Mouse (Mus musculus) adrenal gland, adult 8-10 months (tissue): ENCODE data around the gene Nat8f7. TPM values are rescaled to one million over a fixed set of nuclear protein-coding genes. Genes with fewer than 3 reads are reported as not detected.
A peak's percentile ranks its signal among the peaks of the same experiment; 100 is the strongest.
"Not testable (repeated sequence)": the region's sequence is repeated elsewhere in the genome, so short reads cannot be mapped to it uniquely, and the experiment has no call there.

Experiments
- DNase-seq: peaks from one replicate; pipeline ENCODE4 v3.0.0; 2022
- microRNA-seq, 2 experiments: library from miRNA; unstranded; fragments of <30 nt; microRNA quantifications; one replicate each; pipeline ENCODE4 v1.2.0; 2022
- total RNA-seq, 4 experiments: library from RNA; stranded (reverse); gene quantifications; 2 replicates each; pipeline ENCODE4 v1.2.4; 2022

The Nat8f7 gene
- 10 to 100 TPM in 2 of 4 experiments, 1 to 10 TPM in 2; 6.6 to 25.2 (median 11.8) TPM for total RNA-seq

- DNase-seq = not testable (repeated sequence)
Measured at GRCm38 (mm10) chr6:85713105-85713504, at the start of gene Nat8f7. Gene Nat8f7, minus strand, starts transcription at chr6:85713205.

- DNase-seq = not testable (repeated sequence)
Measured at GRCm38 (mm10) chr6:85762678-85763077, 49.7 kb upstream of the Nat8f7 start.

DNA sequence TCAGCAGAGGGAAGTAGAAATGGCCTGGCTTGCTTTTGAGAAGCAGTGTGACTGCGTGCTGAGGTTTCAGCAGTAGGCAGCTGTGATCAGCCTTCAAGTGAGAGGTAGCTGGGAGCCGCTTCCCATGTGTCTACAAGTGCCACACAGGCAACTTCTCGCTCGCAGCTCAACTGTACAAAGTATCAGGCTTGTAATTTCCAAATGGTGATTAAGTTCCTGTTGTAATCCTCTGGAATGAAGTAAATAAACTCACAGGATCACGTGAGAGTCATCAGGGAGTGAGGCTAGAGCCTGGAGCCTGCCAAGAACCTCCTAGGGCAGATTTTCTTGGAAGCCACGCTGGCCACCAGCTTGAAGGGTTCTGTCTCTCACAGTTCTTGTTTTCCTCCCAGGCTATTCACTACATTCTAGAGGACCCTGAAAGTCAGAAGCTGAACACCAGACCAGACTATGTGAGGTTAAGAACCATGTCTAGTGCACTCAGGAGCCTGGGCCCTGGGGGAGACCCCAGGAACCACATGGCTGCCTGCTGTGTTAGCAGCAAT lies 42.8 kb upstream of the Nat8f7 start:
- DNase-seq = not testable (repeated sequence)

DNA sequence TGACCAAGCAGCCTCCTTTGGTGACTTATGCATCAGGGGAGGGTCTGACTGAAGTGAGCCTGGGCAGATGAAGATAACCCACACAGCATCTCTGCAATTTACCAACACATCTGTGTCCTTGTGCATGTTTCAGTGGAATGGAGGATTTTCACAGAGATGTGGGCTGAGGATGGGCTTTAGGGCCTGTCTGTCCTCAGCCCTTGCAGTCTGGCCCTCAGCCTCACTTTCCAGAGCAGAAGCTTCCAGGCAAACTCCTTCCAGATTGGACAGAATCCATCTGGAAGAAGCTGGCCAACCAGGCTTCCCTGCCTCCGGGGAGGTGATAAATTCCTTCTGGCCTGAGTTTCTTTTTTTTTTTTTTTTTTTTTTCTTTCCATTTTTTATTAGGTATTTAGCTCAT lies 3.4 kb downstream of the Nat8f7 start:
- not testable (repeated sequence) for DNase-seq

DNA sequence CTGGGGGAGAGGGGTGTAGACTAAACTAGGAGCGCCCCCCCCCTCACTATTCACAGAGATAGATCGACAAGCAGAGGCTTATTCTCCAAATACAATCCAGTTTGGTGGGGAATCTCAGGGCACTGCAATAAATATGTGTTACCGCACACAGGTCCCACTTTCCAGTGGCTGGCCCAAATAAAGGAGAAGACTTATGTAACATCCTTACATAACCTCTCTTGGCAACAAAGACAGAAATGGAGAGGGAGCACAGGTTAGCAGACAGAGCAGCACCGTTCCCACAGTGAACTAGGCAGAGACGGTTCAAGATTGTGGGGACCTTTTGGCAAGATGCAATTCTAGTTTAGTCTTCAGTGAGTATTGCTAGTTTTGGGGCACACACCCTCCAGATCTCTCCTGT lies 3.8 kb downstream of the Nat8f7 start:
- not testable (repeated sequence) for DNase-seq

DNA sequence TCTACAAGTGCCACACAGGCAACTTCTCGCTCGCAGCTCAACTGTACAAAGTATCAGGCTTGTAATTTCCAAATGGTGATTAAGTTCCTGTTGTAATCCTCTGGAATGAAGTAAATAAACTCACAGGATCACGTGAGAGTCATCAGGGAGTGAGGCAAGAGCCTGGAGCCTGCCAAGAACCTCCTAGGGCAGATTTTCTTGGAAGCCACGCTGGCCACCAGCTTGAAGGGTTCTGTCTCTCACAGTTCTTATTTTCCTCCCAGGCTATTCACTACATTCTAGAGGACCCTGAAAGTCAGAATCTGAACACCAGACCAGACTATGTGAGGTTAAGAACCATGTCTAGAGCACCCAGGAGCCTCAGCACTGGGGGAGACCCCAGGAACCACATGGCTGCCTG lies 11.1 kb downstream of the Nat8f7 start:
- DNase-seq = peak; percentile 65

Small RNA genes within 50 kb of the gene (microRNA-seq; reads per million reads assigned to microRNA genes)
- gene Gm27317 = 0 reads per million in 2 experiments

Other genes with a start within 250 kb of the Nat8f7 start
- 1 to 10 TPM in 3 of 4 experiments, under 1 TPM in 1; 0.70 to 1.8 (median 1.5) TPM for gene Fbxo41, start 210.2 kb downstream of the Nat8f7 start, total RNA-seq
- gene Egr4, start 199.6 kb downstream of the Nat8f7 start, total RNA-seq = not detected
- 10 to 100 TPM in 3 of 4 experiments, 1 to 10 TPM in 1; 9.1 to 23.4 (median 15.1) TPM for gene Alms1, start 125.7 kb downstream of the Nat8f7 start, total RNA-seq
- gene Nat8f3, start 52.5 kb upstream of the Nat8f7 start, total RNA-seq = 10 to 100 TPM in 1 of 4 experiments, 1 to 10 TPM in 3; 1.3 to 13.5 (median 3.8) TPM
- gene Nat8f6, start 107.7 kb upstream of the Nat8f7 start, total RNA-seq = 10 to 100 TPM in 2 of 4 experiments, 1 to 10 TPM in 2; 3.3 to 24.0 (median 9.7) TPM
- gene Nat8f5, start 107.8 kb upstream of the Nat8f7 start, total RNA-seq = 10 to 100 TPM; 12.6 to 50.0 (median 21.5) TPM
- 10 to 100 TPM in 3 of 4 experiments, 1 to 10 TPM in 1; 9.3 to 39.6 (median 18.5) TPM for gene Nat8, start 118.9 kb upstream of the Nat8f7 start, total RNA-seq
- 1 to 10 TPM; 3.6 to 8.9 (median 5.8) TPM for gene Nat8f2, start 156.0 kb upstream of the Nat8f7 start, total RNA-seq
- gene Nat8f4, start 191.7 kb upstream of the Nat8f7 start, total RNA-seq = 10 to 100 TPM; 19.3 to 26.1 (median 22.0) TPM
- gene Tprkb, start 198.7 kb upstream of the Nat8f7 start, total RNA-seq = 10 to 100 TPM; 61.2 to 72.8 (median 68.0) TPM
- gene Nat8f1, start 202.5 kb upstream of the Nat8f7 start, total RNA-seq = 10 to 100 TPM; 52.4 to 75.3 (median 66.3) TPM
- gene Dusp11, start 248.5 kb upstream of the Nat8f7 start, total RNA-seq = 100 to 1,000 TPM in 3 of 4 experiments, 10 to 100 TPM in 1; 99.2 to 142 (median 122) TPM